Mouse (Mus musculus) myocyte (in vitro differentiated cells): Measurements from ENCODE around the gene Ranbp17.

ENCODE experiments used
- CEBPB ChIP-seq: IDR thresholded peaks from 2 replicates; pipeline ENCODE4 v1.6.1; 2011; ENCODE audit warnings: mild to moderate bottlenecking, moderate library complexity; ENCODE audit not compliant: poor library complexity, insufficient read depth, severe bottlenecking
- E2F4 ChIP-seq: IDR thresholded peaks from one replicate; pipeline ENCODE4 v1.6.1; 2011; ENCODE audit warnings: mild to moderate bottlenecking, control low read depth, moderate library complexity; ENCODE audit not compliant: insufficient read depth
- MAX ChIP-seq: IDR thresholded peaks from one replicate; pipeline ENCODE4 v1.6.1; 2011; ENCODE audit warnings: low read depth, mild to moderate bottlenecking, control low read depth
- MYOD1 ChIP-seq, 3 experiments: IDR thresholded peaks; one replicate each; pipeline ENCODE4 v1.6.1; 2011; ENCODE audit warnings: control low read depth in 2 of 3, low read depth in 2 of 3, mild to moderate bottlenecking in 2 of 3, moderate library complexity in 1 of 3; ENCODE audit not compliant: insufficient read length in 2 of 3, control insufficient read depth in 1 of 3
- MYOG ChIP-seq, 3 experiments: IDR thresholded peaks; one replicate each; pipeline ENCODE4 v1.6.1; 2011; ENCODE audit warnings: control low read depth in 2 of 3, low read depth in 2 of 3, mild to moderate bottlenecking in 2 of 3; ENCODE audit not compliant: insufficient read length in 2 of 3, control insufficient read depth in 1 of 3, insufficient read depth in 1 of 3
- POLR2A ChIP-seq: IDR thresholded peaks from one replicate; pipeline ENCODE4 v1.6.1; 2011; ENCODE audit warnings: low read depth, mild to moderate bottlenecking, control low read depth, moderate library complexity; ENCODE audit not compliant: insufficient read length
- POLR2AphosphoS2 ChIP-seq: IDR thresholded peaks from one replicate; pipeline ENCODE4 v1.6.1; 2011; ENCODE audit warnings: low read depth, control low read depth; ENCODE audit not compliant: insufficient read length
- REST ChIP-seq: IDR thresholded peaks from one replicate; pipeline ENCODE4 v1.6.1; 2011; ENCODE audit warnings: mild to moderate bottlenecking, control low read depth, moderate library complexity; ENCODE audit not compliant: insufficient read depth, insufficient read length
- SRF ChIP-seq: IDR thresholded peaks from one replicate; pipeline ENCODE4 v1.6.1; 2011; ENCODE audit warnings: low read depth; ENCODE audit not compliant: control insufficient read depth, insufficient read length
- TCF12 ChIP-seq: IDR thresholded peaks from one replicate; pipeline ENCODE4 v1.6.1; 2011; ENCODE audit warnings: mild to moderate bottlenecking, control low read depth; ENCODE audit not compliant: poor library complexity, insufficient read depth, severe bottlenecking
- TCF3 ChIP-seq: IDR thresholded peaks from one replicate; pipeline ENCODE4 v1.6.1; 2011; ENCODE audit warnings: low read depth, control low read depth; ENCODE audit not compliant: insufficient read length
- USF1 ChIP-seq: IDR thresholded peaks from one replicate; pipeline ENCODE4 v1.6.1; 2011; ENCODE audit warnings: low read depth, mild to moderate bottlenecking, control low read depth, moderate library complexity

GRCm38 (mm10) chr11:33204966-33205365, 308.6 kb downstream of the Ranbp17 start:
- no peak for TF ChIP-seq POLR2A
- TF ChIP-seq POLR2AphosphoS2 = no peak
- no peak for TF ChIP-seq TCF3
- TF ChIP-seq REST = no peak
- no peak for TF ChIP-seq MAX
- no peak for TF ChIP-seq MYOD1 (IDR thresholded peaks at IDR 0.05; ENCODE audit: control insufficient read depth in 1 of 3, insufficient read length in 2 of 3, low read depth in 2 of 3)
- TF ChIP-seq TCF12 = no peak
- no peak for TF ChIP-seq USF1
- no peak for TF ChIP-seq CEBPB
- TF ChIP-seq MYOG (IDR thresholded peaks at IDR 0.05; ENCODE audit: control insufficient read depth in 1 of 3, insufficient read depth in 1 of 3, insufficient read length in 2 of 3, low read depth in 2 of 3) = no peak
- no peak for TF ChIP-seq E2F4
- TF ChIP-seq SRF = no peak
